15 mouse cellular contexts compared by ENCODE assay signal in genomic region chr10:62550787-62551300, GRCm38 (mm10). TPM values are rescaled to one million over a fixed set of nuclear protein-coding genes. Genes with fewer than 3 reads are reported as not detected.
DNase-seq lines count a peak whose midpoint lies in the region.
"Had no signal": no experiment of that assay in that cellular context is flagged by ENCODE, and none has a peak within 500 bp of the region (broad histone marks: within the 10 kb centered on the region; RNA-seq: fewer than 3 reads in every experiment).

No protein-coding gene starts in this region.

- intact Hi-C loops in left cerebral cortex, postnatal 4 days (cut with DNase I): no loop called here

- peak; percentile 35 to 50 for DNase-seq in left cerebral cortex, adult 18-20 months (ENCODE audit: low spot score in 2 of 2)
- DNase-seq in left cerebral cortex, postnatal 4 days: no peak
- DNase-seq in CD4-positive helper T cell, adult 2 months (ENCODE audit: low read depth, low spot score): peak; percentile 55
- peak; percentile 19 for DNase-seq in right cerebral cortex, postnatal 14 days
- DNase-seq in thymus, postnatal 25 days: no peak
- DNase-seq in gastrocnemius, postnatal 10 days: no peak
- DNase-seq: adrenal gland, adult 8-10 months; adrenal gland, postnatal 36 days; cerebellum, adult 11 months; cerebellum, adult 8-10 months; cerebellum, postnatal 14 days; embryo, embryonic 11 days; heart, adult 18-20 months; heart, postnatal 10 days; heart, postnatal 4 days had no signal

RNA-seq across cellular contexts. Expression of gene Srgn, which starts 23.6 kb away (rescaled TPM):
- 10 to 100 TPM in 1 of 2 experiments, 1 to 10 TPM in 1; 8.0 to 10.0 TPM for total RNA-seq in left cerebral cortex, adult 18-20 months (2021)
- 1 to 10 TPM; 6.1 to 9.0 TPM for total RNA-seq in left cerebral cortex, postnatal 4 days (2021)
- total RNA-seq in gastrocnemius, postnatal 10 days (2021): 10 to 100 TPM; 11.2 to 17.2 TPM

RNA-seq across cellular contexts. Expression of gene Kif1bp, which starts 27.4 kb away (rescaled TPM):
- total RNA-seq in left cerebral cortex, adult 18-20 months (2021): 100 to 1,000 TPM; 179 to 185 TPM
- 10 to 100 TPM; 88.7 to 90.0 TPM for total RNA-seq in left cerebral cortex, postnatal 4 days (2021)
- total RNA-seq in gastrocnemius, postnatal 10 days (2021): 10 to 100 TPM; 20.9 to 23.5 TPM

RNA-seq across cellular contexts. Expression of gene Ddx21, which starts 51.2 kb away (rescaled TPM):
- total RNA-seq in left cerebral cortex, adult 18-20 months (2021): 10 to 100 TPM; 21.1 to 21.3 TPM
- 10 to 100 TPM; 49.8 to 53.9 TPM for total RNA-seq in left cerebral cortex, postnatal 4 days (2021)
- total RNA-seq in gastrocnemius, postnatal 10 days (2021): 10 to 100 TPM; 32.1 to 37.8 TPM

Comparison
In these comparisons a context has a peak if more than half of its experiments do, and no peak if none do; other contexts are left out.
1. DNase-seq: peak in left cerebral cortex, adult 18-20 months (2 of 2), CD4-positive helper T cell, adult 2 months (single experiment) and right cerebral cortex, postnatal 14 days (single experiment); none in left cerebral cortex, postnatal 4 days (single experiment), thymus, postnatal 25 days (single experiment) and gastrocnemius, postnatal 10 days (single experiment).